In genomic region chr7:19926849-19927480, GRCm38 (mm10) we compare ENCODE assay signal across 19 mouse cellular contexts. TPM values are rescaled to one million over a fixed set of nuclear protein-coding genes. Genes with fewer than 3 reads are reported as not detected.
DNase-seq lines count a peak whose midpoint lies in the region; ATAC-seq and TF ChIP-seq lines count a peak whose summit lies in the region.
"Had no signal": no experiment of that assay in that cellular context is flagged by ENCODE, and none has a peak within 500 bp of the region (broad histone marks: within the 10 kb centered on the region; RNA-seq: fewer than 3 reads in every experiment).

No protein-coding gene starts in this region.

- no peak for TF ChIP-seq CTCF in kidney, adult 2 months (conservative IDR thresholded peaks at IDR 0.05; ENCODE audit: insufficient read depth, insufficient read length, low read depth, low read length)

- intact Hi-C loops in gastrocnemius, postnatal 14 days (cut with DNase I; ENCODE audit: low total_unique reads): no loop called here

- no peak overlapping the region for H3K4me2 ChIP-seq in kidney, embryonic 14.5 days (replicated peaks; ENCODE audit: low read depth, low read length)
- no peak overlapping the region for H3K4me2 ChIP-seq in hindbrain, embryonic 14.5 days (replicated peaks)
- H3K4me2 ChIP-seq: midbrain, embryonic 13.5 days; neural tube, embryonic 13.5 days had no signal

- ATAC-seq in kidney, embryonic 14.5 days (ENCODE audit: low FRiP score, low TSS enrichment): no peak
- ATAC-seq in inflammation-experienced regulatory T-cells, adult 6 months: peak; percentile 75
- ATAC-seq in hindbrain, embryonic 14.5 days (ENCODE audit: low FRiP score): no peak
- ATAC-seq: midbrain, embryonic 13.5 days had no signal

- H3K27me3 ChIP-seq in kidney, adult 2 months (replicated peaks; ENCODE audit: control insufficient read depth, insufficient read depth, low read length): no peaks in the 10 kb centered on the region
- H3K27me3 ChIP-seq in kidney, embryonic 14.5 days (ENCODE audit: control insufficient read depth, insufficient read depth, low read length): no peaks in the 10 kb centered on the region
- no peaks in the 10 kb centered on the region for H3K27me3 ChIP-seq in hindbrain, embryonic 14.5 days (ENCODE audit: control insufficient read depth, insufficient read depth, low read length)
- H3K27me3 ChIP-seq: midbrain, embryonic 13.5 days had no signal

- no peaks in the 10 kb centered on the region for H3K4me1 ChIP-seq in kidney, adult 2 months (ENCODE audit: control insufficient read depth, insufficient read depth, low read length)
- no peaks in the 10 kb centered on the region for H3K4me1 ChIP-seq in kidney, embryonic 14.5 days (ENCODE audit: control insufficient read depth, insufficient read depth, low read length)
- H3K4me1 ChIP-seq in hindbrain, embryonic 14.5 days (replicated peaks; ENCODE audit: control insufficient read depth, insufficient read depth, low read length): no peaks in the 10 kb centered on the region; the same call in 1 of the 2 replicates
- H3K4me1 ChIP-seq: neural tube, embryonic 13.5 days had no signal

- no peak overlapping the region for H3K9ac ChIP-seq in kidney, embryonic 14.5 days (ENCODE audit: low read depth, low read length)
- no peak overlapping the region for H3K9ac ChIP-seq in hindbrain, embryonic 14.5 days
- H3K9ac ChIP-seq: liver, embryonic 14.5 days; midbrain, embryonic 13.5 days; neural tube, embryonic 13.5 days had no signal

- WGBS in kidney, adult 2 months: 49% methylated on average over 2 of the region's 2 CpGs
- WGBS in kidney, embryonic 14.5 days: 72% methylated on average over 2 of the region's 2 CpGs
- WGBS in hindbrain, embryonic 14.5 days: 79% methylated on average over 2 of the region's 2 CpGs

- peak; percentile 74 for DNase-seq in kidney, adult 2 months
- DNase-seq in 3T3-L1 (ENCODE audit: low read depth, low spot score): peak; percentile 37
- peak; percentile 78 for DNase-seq in CD4-positive helper T cell, adult 2 months (ENCODE audit: low read depth, low spot score)
- DNase-seq in hindbrain, embryonic 14.5 days (ENCODE audit: low spot score): no peak
- DNase-seq in gastrocnemius, postnatal 14 days: no peak
- DNase-seq in urinary bladder, postnatal 36 days (ENCODE audit: low spot score in 2 of 2): no peak
- DNase-seq: cerebellum, adult 11-12 months had no signal

- H3K27ac ChIP-seq in kidney, adult 2 months (ENCODE audit: insufficient read depth, low read depth, low read length): peak overlapping the region; percentile 35; the same call in 1 of the 2 replicates
- H3K27ac ChIP-seq in kidney, embryonic 14.5 days (ENCODE audit: low read depth, low read length): no peak overlapping the region
- no peak overlapping the region for H3K27ac ChIP-seq in hindbrain, embryonic 14.5 days
- H3K27ac ChIP-seq: embryonic facial prominence, embryonic 10.5 days; liver, embryonic 14.5 days; midbrain, embryonic 13.5 days; neural tube, embryonic 13.5 days had no signal

- H3K9me3 ChIP-seq in kidney, embryonic 14.5 days (ENCODE audit: control insufficient read depth, low read length): no peaks in the 10 kb centered on the region
- H3K9me3 ChIP-seq in hindbrain, embryonic 14.5 days (ENCODE audit: control insufficient read depth, low read length): no peaks in the 10 kb centered on the region
- H3K9me3 ChIP-seq: embryonic facial prominence, embryonic 10.5 days; midbrain, embryonic 13.5 days; neural tube, embryonic 13.5 days had no signal

- H3K36me3 ChIP-seq in kidney, adult 2 months (ENCODE audit: control insufficient read depth, insufficient read depth, low read length): no peaks in the 10 kb centered on the region
- no peaks in the 10 kb centered on the region for H3K36me3 ChIP-seq in kidney, embryonic 14.5 days (ENCODE audit: control insufficient read depth, insufficient read depth, low read length)
- no peaks in the 10 kb centered on the region for H3K36me3 ChIP-seq in hindbrain, embryonic 14.5 days (replicated peaks; ENCODE audit: control insufficient read depth, insufficient read depth)
- H3K36me3 ChIP-seq: embryonic facial prominence, embryonic 10.5 days; midbrain, embryonic 13.5 days; neural tube, embryonic 13.5 days had no signal

- no peak overlapping the region for H3K4me3 ChIP-seq in kidney, adult 2 months (ENCODE audit: insufficient read depth, low read depth, low read length)
- no peak overlapping the region for H3K4me3 ChIP-seq in kidney, embryonic 14.5 days (ENCODE audit: low read length)
- no peak overlapping the region for H3K4me3 ChIP-seq in hindbrain, embryonic 14.5 days (replicated peaks; ENCODE audit: low read length)
- H3K4me3 ChIP-seq: embryonic facial prominence, embryonic 10.5 days; midbrain, embryonic 13.5 days; neural tube, embryonic 13.5 days had no signal

- TF ChIP-seq POLR2A in kidney, adult 2 months (IDR thresholded peaks at IDR 0.05; ENCODE audit: low read depth, low read length): no peak

RNA-seq across cellular contexts. Expression of gene Pvr, which starts 6.0 kb away (rescaled TPM):
- 10.9 and 12.3 TPM in 2 replicates for polyA plus RNA-seq in kidney, adult 2 months (2012; rRNA removed)
- polyA plus RNA-seq in kidney, embryonic 14.5 days (2014; fragmentation: Nextera tagmentation; extraction: Ambion mirVana): 9.6 and 10.8 TPM in 2 replicates
- polyA plus RNA-seq in inflammation-experienced regulatory T-cells, adult 6 months (2017; shearing (Covaris generic)): 10 to 100 TPM; 14.2 to 23.8 (median 19.6) TPM
- 6.4 and 6.6 TPM in 2 replicates for polyA plus RNA-seq in hindbrain, embryonic 14.5 days (2014; fragmentation: Nextera tagmentation; extraction: Ambion mirVana)
- 1 to 10 TPM; 8.0 to 9.4 TPM for total RNA-seq in gastrocnemius, postnatal 14 days (2021)
- total RNA-seq: MEL had no signal

RNA-seq across cellular contexts. Expression of gene Igsf23, which starts 23.6 kb away (rescaled TPM):
- polyA plus RNA-seq in kidney, adult 2 months (2012; rRNA removed): 0.14 and 0.31 TPM in 2 replicates
- polyA plus RNA-seq in kidney, embryonic 14.5 days (2014; fragmentation: Nextera tagmentation; extraction: Ambion mirVana): not detected in 2 replicates
- polyA plus RNA-seq in inflammation-experienced regulatory T-cells, adult 6 months (2017; shearing (Covaris generic)): 1 to 10 TPM; 3.3 to 8.4 (median 5.5) TPM
- polyA plus RNA-seq in hindbrain, embryonic 14.5 days (2014; fragmentation: Nextera tagmentation; extraction: Ambion mirVana): not detected in 2 replicates
- not detected for total RNA-seq in gastrocnemius, postnatal 14 days (2021)
- total RNA-seq: gastrocnemius, adult 18-20 months; left cerebral cortex, postnatal 14 days had no signal
- polyA plus RNA-seq: embryonic facial prominence, embryonic 10.5 days; hindbrain, embryonic 11.5 days; midbrain, embryonic 13.5 days; neural tube, embryonic 13.5 days had no signal

RNA-seq across cellular contexts. Expression of gene Ceacam20, which starts 38.2 kb away (rescaled TPM):
- polyA plus RNA-seq in kidney, adult 2 months (2012; rRNA removed): 0.03 TPM in 1 of 2 replicates, not detected in the other
- polyA plus RNA-seq in kidney, embryonic 14.5 days (2014; fragmentation: Nextera tagmentation; extraction: Ambion mirVana): not detected in 2 replicates
- polyA plus RNA-seq in inflammation-experienced regulatory T-cells, adult 6 months (2017; shearing (Covaris generic)): 1 to 10 TPM in 1 of 3 experiments, not detected in 2; 1.1 TPM
- not detected in 2 replicates for polyA plus RNA-seq in hindbrain, embryonic 14.5 days (2014; fragmentation: Nextera tagmentation; extraction: Ambion mirVana)
- not detected for total RNA-seq in gastrocnemius, postnatal 14 days (2021)
- total RNA-seq: gastrocnemius, adult 18-20 months; left cerebral cortex, postnatal 14 days; MEL had no signal
- polyA plus RNA-seq: embryonic facial prominence, embryonic 10.5 days; hindbrain, embryonic 11.5 days; liver, embryonic 14.5 days; midbrain, embryonic 13.5 days; neural tube, embryonic 13.5 days; spleen, adult 2 months had no signal

RNA-seq across cellular contexts. Expression of gene Ceacam19, which starts 39.2 kb away (rescaled TPM):
- polyA plus RNA-seq in kidney, adult 2 months (2012; rRNA removed): 0.11 and 0.25 TPM in 2 replicates
- polyA plus RNA-seq in kidney, embryonic 14.5 days (2014; fragmentation: Nextera tagmentation; extraction: Ambion mirVana): not detected in 2 replicates
- not detected for polyA plus RNA-seq in inflammation-experienced regulatory T-cells, adult 6 months (2017; shearing (Covaris generic))
- not detected in 2 replicates for polyA plus RNA-seq in hindbrain, embryonic 14.5 days (2014; fragmentation: Nextera tagmentation; extraction: Ambion mirVana)
- total RNA-seq in gastrocnemius, postnatal 14 days (2021): not detected
- total RNA-seq: gastrocnemius, adult 18-20 months; left cerebral cortex, postnatal 14 days had no signal
- polyA plus RNA-seq: embryonic facial prominence, embryonic 10.5 days; hindbrain, embryonic 11.5 days; midbrain, embryonic 13.5 days; neural tube, embryonic 13.5 days; testis, adult 2 months had no signal

Comparison
In these comparisons a context has a peak if more than half of its experiments do, and no peak if none do; other contexts are left out.
1. DNase-seq: peak in kidney, adult 2 months (single experiment), 3T3-L1 (single experiment) and CD4-positive helper T cell, adult 2 months (single experiment); none in hindbrain, embryonic 14.5 days (single experiment), gastrocnemius, postnatal 14 days (single experiment) and urinary bladder, postnatal 36 days (0 of 2).